Mouse (Mus musculus) lung, postnatal 0 days (tissue): ENCODE results near the gene Gpr108.

Experiments
- CTCF ChIP-seq: IDR thresholded peaks from 2 replicates; pipeline ENCODE4 v1.5.1; 2016; ENCODE audit warnings: antibody characterized with exemption, mild to moderate bottlenecking
- EP300 ChIP-seq: IDR thresholded peaks from 2 replicates; pipeline ENCODE4 v1.6.1; 2016; ENCODE audit warnings: antibody characterized with exemption, mild to moderate bottlenecking, control low read depth

DNA sequence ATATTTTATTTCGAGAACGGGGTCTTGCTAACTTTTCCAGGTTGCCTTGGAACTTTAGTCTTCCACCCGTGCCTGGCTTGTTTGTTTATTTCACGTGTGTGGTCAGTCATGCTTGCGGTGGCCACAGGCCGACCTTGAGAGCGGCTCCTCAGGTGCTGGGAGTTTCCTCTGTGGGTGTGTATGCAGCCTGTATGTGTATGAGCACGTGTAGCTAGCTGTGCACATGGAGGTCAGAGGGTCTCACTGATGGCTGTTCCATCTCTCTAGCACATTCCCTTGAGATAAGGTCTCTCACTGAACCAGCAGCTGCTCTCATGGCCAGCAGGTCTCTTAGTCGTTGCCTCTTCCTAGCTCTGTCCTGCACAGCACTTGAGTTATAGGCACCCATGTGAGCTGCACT, 12.1 kb upstream of the Gpr108 start:
- TF ChIP-seq CTCF (no peak), EP300 (no peak)
